Mouse (Mus musculus): ENCODE data around the gene Plch1.

The Plch1 gene

GRCm38 (mm10) chr3:63868285-63868684 lies 31.0 kb downstream of the Plch1 start:
- in situ Hi-C loops (cut with MboI; ENCODE audit: unreplicated experiment in 2 of 2) = loop anchor here (5.0 to 10.0 kb wide), 2 partner anchors 311 to 1343 kb away; no protein-coding TSS in a partner anchor

DNA sequence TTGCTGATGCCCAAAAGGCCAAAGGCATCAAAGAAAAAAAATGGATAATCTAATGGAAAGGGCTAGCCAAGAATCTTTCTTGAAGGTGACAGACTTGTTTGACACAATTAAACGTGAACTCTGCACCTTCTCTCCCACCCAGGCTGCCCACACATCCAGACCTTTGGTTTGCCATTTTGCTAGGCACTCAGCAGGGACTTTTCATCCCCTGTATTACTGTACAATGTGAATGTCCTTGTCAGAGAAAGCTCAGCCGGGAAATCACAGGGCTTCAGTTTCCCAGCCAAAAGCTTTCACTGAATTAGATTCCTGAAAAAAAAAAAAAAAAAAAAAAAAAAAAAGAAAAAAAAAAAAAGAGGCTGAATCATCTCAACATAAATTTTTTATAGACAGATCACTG lies 34.2 kb downstream of the Plch1 start:
- in situ Hi-C loops (cut with MboI; ENCODE audit: unreplicated experiment in 2 of 2) = loop anchor here (5.0 to 10.0 kb wide), 2 partner anchors 308 to 1340 kb away; no protein-coding TSS in a partner anchor

DNA sequence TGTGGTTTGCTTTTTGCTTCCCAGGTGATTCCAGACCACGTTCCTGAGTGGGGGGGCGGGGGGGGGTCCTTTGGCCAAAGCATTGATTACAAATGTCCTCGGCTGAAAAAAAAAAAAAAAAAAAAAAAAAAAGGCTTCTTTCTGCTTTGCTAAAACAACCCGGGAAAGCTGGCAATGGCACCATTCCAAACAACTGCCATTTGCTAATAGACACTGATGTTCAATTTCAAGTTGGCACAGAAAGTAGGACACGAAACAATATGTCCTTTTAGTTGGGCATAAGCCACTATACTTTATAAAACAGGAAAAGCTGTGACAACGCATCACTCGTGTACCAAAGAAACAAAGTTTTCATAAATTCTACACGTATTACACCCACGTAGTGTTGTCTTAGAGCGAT lies 36.6 kb downstream of the Plch1 start:
- in situ Hi-C loops (cut with MboI; ENCODE audit: unreplicated experiment in 2 of 2) = loop anchor here in 1 of 2 experiments (5.0 to 10.0 kb wide), 2 partner anchors 135 to 1338 kb away; no protein-coding TSS in a partner anchor

GRCm38 (mm10) chr3:63852828-63853227 lies 46.4 kb downstream of the Plch1 start:
- in situ Hi-C loops (cut with MboI; ENCODE audit: unreplicated experiment in 2 of 2) = no loop called here

DNA sequence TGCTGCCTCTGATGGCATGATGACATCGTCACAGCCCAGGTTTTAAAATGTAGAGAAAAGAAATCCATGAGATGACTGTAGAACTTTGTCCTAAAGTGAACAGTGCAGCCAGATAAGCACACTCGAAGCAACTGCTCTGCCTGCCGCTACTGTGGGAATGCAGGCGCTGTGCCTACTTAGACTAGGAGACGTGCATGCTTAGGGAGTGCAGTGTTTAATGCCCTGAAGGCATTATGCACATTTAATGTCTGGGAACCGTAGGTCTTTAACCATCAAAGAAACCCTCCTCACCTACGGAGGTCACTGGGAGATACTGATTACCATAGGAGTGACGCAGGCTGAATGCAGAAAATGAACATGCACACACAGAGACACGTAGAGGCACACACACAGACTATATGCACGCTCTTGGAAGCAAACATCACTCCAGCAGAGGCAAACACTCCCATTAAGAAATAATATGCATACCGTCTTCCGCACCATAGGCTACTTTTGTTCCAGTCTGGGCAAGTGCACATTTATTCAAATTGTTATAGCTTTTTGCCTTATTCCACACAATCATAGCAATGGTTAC lies 48.1 kb downstream of the Plch1 start:
- in situ Hi-C loops (cut with MboI; ENCODE audit: unreplicated experiment in 2 of 2) = no loop called here

DNA sequence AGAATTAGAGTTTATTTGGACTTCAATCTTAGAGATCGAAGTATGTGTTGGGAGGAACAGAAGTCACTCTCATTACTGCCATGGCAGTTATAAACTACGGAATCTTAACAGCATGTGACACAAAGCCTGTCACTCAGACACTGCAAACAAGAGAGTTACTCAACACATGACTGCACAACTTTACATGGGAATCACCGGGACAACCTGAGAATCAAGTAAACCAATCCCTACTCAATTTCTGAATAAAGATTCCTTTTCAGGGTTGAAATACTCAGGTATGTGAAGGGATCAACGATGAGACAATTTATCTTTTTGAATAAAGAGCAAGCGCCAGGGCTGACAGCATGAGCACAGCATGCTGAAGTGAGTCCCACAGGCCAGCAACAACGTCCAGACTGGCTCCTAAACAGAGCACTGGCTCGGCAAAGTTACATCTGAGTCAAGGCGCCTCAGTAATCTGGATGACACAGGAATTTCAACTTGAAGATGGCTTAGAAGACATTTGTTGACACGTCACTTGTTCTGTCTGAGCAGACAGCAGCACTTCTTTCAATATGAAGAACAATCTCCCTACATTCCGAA lies 49.4 kb downstream of the Plch1 start:
- in situ Hi-C loops (cut with MboI; ENCODE audit: unreplicated experiment in 2 of 2) = no loop called here

DNA sequence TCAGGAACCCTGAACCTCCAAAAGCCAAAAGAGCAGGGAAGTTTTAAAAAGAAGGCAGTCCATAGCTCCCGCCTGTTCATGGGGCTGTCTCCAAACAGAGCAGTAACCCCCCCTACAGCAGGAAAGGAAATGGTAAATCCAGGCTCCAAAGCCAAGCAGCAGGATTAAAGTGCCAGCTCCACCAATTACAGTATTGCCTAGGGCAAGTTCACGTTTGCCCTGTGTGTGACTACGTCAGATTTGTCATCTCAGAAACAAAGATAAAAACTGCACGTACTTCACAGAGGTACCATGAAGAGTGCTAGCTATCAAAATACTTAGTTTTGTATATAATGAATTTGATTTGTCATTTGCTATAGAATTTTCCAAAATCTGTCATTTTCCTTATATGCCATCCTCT lies 55.1 kb downstream of the Plch1 start:
- in situ Hi-C loops (cut with MboI; ENCODE audit: unreplicated experiment in 2 of 2) = no loop called here

DNA sequence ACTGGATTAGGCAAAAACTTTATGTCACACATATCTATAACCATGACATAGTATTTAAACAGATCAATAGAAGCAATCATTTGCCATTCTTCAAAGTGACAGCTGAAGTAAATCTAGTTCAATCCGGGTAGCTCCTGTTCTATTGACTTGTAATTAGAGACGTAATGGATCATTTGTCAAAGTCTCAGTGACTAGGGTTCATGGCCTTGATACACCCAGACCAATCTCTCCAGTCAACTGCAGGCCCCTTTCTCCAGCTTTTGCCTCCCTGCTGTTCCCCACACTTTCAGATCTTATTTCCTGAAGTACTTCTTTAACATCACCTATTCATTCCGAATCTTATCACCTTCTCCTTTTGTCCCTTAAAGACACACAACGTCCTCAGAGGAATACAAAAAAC lies 56.8 kb downstream of the Plch1 start:
- in situ Hi-C loops (cut with MboI; ENCODE audit: unreplicated experiment in 2 of 2) = no loop called here

DNA sequence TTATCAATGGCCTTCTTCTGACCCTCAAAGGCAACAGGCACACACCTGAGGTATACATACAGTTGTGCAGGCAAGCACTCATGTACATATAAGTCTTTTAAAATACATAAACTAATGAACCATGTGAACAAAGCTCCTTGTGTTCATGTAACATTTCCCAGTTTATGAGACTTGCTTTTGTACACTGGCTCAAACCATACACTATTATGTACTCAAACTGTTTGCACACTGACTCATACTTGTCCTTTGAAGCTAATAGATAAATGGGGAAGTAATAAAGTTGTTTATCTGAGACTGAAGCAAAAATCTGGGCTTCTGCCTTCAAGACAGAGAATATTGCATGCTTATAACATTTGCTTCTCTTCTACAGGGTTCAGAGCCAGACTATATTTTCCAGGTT lies 61.5 kb downstream of the Plch1 start:
- in situ Hi-C loops (cut with MboI; ENCODE audit: unreplicated experiment in 2 of 2) = no loop called here

DNA sequence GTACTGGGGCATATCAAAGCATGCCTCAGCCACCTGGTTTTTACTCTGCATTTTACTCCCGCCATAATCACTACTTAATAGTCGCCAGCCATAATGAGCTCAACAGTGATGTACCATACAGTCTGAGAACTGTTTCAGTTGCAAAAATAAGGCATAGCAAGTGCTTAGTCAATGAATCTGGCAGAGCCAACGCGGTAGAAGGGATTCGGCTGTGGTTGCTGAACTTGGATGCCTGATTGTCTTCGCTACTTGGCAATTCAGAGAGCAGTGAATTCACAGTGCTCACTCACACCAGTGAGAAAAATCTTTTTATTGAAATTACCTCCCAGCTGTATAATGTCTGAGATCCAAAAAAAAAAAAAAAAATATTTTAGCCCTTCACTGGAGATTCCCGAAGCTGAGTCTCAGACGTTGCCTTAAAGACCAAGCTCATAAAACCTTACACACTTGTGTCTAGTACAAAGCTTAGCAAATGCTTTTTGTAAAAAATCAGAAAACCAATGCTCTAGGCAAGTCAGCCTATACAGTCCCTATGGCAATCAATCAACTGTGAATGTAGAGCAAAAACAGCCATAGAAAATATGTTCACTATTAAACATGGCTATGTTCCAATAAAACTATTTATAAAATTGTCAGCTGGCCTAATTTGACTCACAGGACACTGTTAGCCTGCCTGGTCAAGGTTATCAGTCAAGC lies 62.2 kb downstream of the Plch1 start:
- in situ Hi-C loops (cut with MboI; ENCODE audit: unreplicated experiment in 2 of 2) = no loop called here

DNA sequence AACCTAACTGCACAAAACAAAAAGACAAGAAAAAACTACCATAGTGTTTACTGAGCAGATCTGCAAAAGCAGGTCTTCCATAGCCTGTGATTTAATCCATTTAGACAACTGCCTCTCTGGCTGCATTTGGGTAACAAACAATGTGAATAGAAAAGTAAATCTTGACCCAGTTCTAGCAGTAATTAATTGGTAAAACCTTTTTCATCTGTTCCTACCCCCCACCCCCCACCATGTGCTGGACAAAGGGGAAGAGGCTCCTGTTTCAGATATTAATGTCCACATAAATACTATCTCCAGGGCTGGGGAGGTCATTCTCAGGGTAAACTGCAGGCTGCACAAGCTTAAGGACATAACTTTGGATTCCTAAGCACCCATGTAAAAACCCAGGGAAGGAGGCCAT lies 63.5 kb downstream of the Plch1 start:
- in situ Hi-C loops (cut with MboI; ENCODE audit: unreplicated experiment in 2 of 2) = no loop called here

GRCm38 (mm10) chr3:63823874-63824400 lies 75.3 kb downstream of the Plch1 start:
- in situ Hi-C loops (cut with MboI; ENCODE audit: unreplicated experiment in 2 of 2) = no loop called here

- in situ Hi-C loops (cut with MboI; ENCODE audit: unreplicated experiment in 2 of 2) = no loop called here
Measured at GRCm38 (mm10) chr3:63822631-63823030, 76.6 kb downstream of the Plch1 start.

DNA sequence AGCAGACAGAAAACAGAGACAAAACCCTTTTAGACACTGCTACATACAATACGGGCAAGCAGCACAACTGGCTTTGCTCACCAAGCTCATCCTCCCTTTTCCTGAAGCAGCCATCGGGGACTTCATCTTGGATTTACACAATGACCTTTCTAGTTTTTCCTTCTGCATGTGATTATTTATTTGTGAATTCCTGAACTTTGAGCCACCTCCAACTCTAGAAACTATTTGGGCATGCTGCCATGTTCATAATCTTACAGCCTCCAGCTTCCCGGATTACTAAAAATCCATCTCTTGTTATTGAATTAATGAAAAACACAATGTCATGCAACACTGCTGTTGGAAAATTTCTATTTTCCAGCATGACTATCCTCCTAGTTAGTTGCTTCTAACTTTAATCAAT lies 84.1 kb downstream of the Plch1 start:
- in situ Hi-C loops (cut with MboI; ENCODE audit: unreplicated experiment in 2 of 2) = no loop called here

DNA sequence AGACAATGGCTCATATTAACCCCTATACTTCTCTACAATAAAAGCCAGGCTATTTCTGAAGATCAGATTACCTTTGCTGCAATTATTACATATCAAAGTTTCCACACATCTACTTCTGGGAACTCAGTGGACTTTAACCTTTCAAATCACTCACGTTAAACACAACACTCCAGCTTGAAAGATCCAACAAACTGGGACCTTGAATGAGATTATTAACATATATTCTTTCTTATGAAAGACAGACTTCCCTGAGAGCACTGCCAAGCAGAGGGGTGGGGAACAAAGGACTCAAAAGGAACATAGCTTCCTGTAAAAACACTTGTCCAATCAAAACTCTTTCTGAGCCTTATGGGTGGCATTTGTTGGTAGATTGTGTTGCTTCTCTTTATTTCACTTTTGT lies 85.1 kb downstream of the Plch1 start:
- in situ Hi-C loops (cut with MboI; ENCODE audit: unreplicated experiment in 2 of 2) = no loop called here

DNA sequence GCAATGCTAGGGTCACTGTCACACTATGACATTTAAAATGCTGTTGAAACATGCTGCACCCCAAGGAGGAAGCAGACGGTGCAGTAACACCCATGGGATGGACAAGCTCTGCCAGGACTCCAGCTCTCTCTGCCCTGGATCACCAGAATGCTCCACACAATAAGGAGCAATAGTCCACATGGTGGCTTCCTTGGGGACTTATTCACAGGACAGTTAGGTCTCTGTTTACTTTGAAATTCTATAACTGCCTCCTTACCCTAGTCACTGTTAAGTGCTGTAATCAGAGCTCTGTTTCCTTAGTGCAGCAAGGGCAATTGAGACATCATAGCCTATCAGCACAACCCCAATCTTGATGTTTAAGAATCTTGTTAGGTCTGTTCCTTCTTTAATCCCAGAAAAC lies 92.4 kb downstream of the Plch1 start:
- in situ Hi-C loops (cut with MboI; ENCODE audit: unreplicated experiment in 2 of 2) = no loop called here

DNA sequence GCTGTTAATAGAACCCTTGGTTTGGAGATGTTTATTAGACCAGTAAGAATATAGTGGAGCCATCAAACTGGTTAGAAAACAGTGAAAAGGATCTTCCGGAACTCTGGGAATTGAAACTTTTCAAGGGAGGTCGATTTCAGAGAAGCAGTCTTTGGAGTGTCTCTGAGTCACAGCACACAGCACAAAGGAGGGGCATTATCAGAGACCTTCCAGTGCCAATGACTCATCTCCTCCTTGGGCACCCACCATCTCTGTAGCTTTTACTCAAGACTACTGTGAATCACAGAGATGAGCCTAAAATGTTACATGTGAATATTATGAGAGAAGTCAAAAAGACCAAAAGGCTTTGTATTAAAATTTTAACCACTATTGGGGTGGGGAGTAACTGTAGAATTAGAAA lies 93.8 kb downstream of the Plch1 start:
- in situ Hi-C loops (cut with MboI; ENCODE audit: unreplicated experiment in 2 of 2) = no loop called here

DNA sequence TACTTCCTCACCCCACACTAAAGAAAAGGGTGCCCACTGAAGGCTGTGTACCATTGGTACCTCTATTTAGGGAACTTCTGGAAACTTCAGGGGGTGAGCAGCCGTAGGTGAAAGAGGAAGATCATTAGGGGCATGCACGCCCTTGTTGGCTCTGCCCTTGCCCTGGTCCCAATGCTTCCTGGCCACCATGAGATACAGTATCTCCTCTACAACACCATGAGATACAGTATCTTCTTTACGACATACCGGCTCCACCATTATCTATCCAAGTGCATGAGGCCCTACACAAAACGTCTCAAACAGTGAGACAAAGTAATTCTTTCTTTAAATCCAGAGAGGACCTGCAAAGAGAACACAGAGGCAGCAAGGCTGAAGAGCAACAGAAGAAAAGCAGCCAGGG lies 98.6 kb downstream of the Plch1 start:
- in situ Hi-C loops (cut with MboI; ENCODE audit: unreplicated experiment in 2 of 2) = no loop called here

- in situ Hi-C loops (cut with MboI; ENCODE audit: unreplicated experiment in 2 of 2) = no loop called here
Measured at GRCm38 (mm10) chr3:63786805-63787365, 112.4 kb downstream of the Plch1 start.

- in situ Hi-C loops (cut with MboI; ENCODE audit: unreplicated experiment in 2 of 2) = no loop called here
Measured at GRCm38 (mm10) chr3:63772617-63773305, 126.5 kb downstream of the Plch1 start.

DNA sequence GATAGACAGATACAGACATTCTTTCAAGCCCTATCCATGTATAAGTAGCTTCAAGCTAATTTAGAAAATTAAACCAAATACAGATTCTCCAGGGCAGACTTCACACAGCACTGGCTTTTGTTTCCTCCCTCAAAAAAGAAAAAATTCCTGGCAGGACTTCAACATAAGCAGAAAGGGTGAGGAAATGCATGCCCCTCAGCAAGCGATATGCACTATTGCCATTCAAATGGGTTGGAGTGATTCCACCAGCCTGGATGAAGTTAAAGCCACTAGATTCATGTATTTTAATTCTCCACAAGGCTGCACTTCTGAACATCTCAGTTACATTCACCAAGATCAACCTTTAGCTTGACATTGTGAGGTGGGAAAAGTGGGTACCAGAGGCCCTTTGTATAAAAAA lies 138.5 kb downstream of the Plch1 start:
- in situ Hi-C loops (cut with MboI; ENCODE audit: unreplicated experiment in 2 of 2) = no loop called here
